Comparison of ENCODE assay signal across 7 mouse cellular contexts in genomic region chr10:122449856-122450255, GRCm38 (mm10). TPM values are rescaled to one million over a fixed set of nuclear protein-coding genes. Genes with fewer than 3 reads are reported as not detected.
DNase-seq lines count a peak whose midpoint lies in the region; ATAC-seq and TF ChIP-seq lines count a peak whose summit lies in the region.

No protein-coding gene starts in this region.

- peak; percentile 4 for DNase-seq in kidney, adult 2 months
- no peak for DNase-seq in kidney, adult 18-20 months
- no peak for DNase-seq in midbrain, postnatal 0 days (ENCODE audit: low spot score)
- no peak for DNase-seq in layer of hippocampus, postnatal 25 days (ENCODE audit: extremely low spot score in 1 of 2, low spot score in 1 of 2)
- no peak for DNase-seq in layer of hippocampus, adult 9-10 months (ENCODE audit: low spot score)

- TF ChIP-seq CTCF in kidney, adult 2 months (conservative IDR thresholded peaks at IDR 0.05; ENCODE audit: insufficient read depth, insufficient read length, low read depth, low read length), result no peak
- TF ChIP-seq CTCF in midbrain, postnatal 0 days (IDR thresholded peaks at IDR 0.05), result no peak

- TF ChIP-seq POLR2A in kidney, adult 2 months (IDR thresholded peaks at IDR 0.05; ENCODE audit: low read depth, low read length), result no peak

- H3K36me3 ChIP-seq in kidney, adult 2 months (ENCODE audit: control insufficient read depth, insufficient read depth, low read length), result no peaks in the 10 kb centered on the region
- H3K36me3 ChIP-seq in embryonic facial prominence, embryonic 15.5 days, result no peaks in the 10 kb centered on the region
- no peaks in the 10 kb centered on the region for H3K36me3 ChIP-seq in hindbrain, embryonic 15.5 days
- H3K36me3 ChIP-seq in midbrain, postnatal 0 days (ENCODE audit: insufficient read depth, low read length), result no peaks in the 10 kb centered on the region

- H3K27me3 ChIP-seq in kidney, adult 2 months (replicated peaks; ENCODE audit: control insufficient read depth, insufficient read depth, low read length), result no peaks in the 10 kb centered on the region
- H3K27me3 ChIP-seq in embryonic facial prominence, embryonic 15.5 days, result peaks cover 28% of the 10 kb centered on the region
- peaks cover 29% of the 10 kb centered on the region for H3K27me3 ChIP-seq in hindbrain, embryonic 15.5 days
- peaks cover 20% of the 10 kb centered on the region for H3K27me3 ChIP-seq in midbrain, postnatal 0 days (ENCODE audit: insufficient read depth, low read length)

- ATAC-seq in embryonic facial prominence, embryonic 15.5 days (ENCODE audit: insufficient number of reproducible peaks, low FRiP score, low TSS enrichment, low read depth), result no peak
- ATAC-seq in hindbrain, embryonic 15.5 days (ENCODE audit: low FRiP score, low read depth), result no peak
- ATAC-seq in midbrain, postnatal 0 days (ENCODE audit: low FRiP score), result no peak

- no peak overlapping the region for H3K27ac ChIP-seq in kidney, adult 2 months (ENCODE audit: insufficient read depth, low read depth, low read length)
- H3K27ac ChIP-seq in embryonic facial prominence, embryonic 15.5 days (replicated peaks), result no peak overlapping the region
- H3K27ac ChIP-seq in hindbrain, embryonic 15.5 days (replicated peaks), result no peak overlapping the region
- no peak overlapping the region for H3K27ac ChIP-seq in midbrain, postnatal 0 days (ENCODE audit: low read depth, low read length)

- no peaks in the 10 kb centered on the region for H3K9me3 ChIP-seq in embryonic facial prominence, embryonic 15.5 days (replicated peaks)
- no peaks in the 10 kb centered on the region for H3K9me3 ChIP-seq in hindbrain, embryonic 15.5 days
- no peaks in the 10 kb centered on the region for H3K9me3 ChIP-seq in midbrain, postnatal 0 days (ENCODE audit: low read length)

- peak overlapping the region; percentile 27; the same call in 1 of the 2 replicates for H3K4me3 ChIP-seq in kidney, adult 2 months (ENCODE audit: insufficient read depth, low read depth, low read length)
- H3K4me3 ChIP-seq in embryonic facial prominence, embryonic 15.5 days (replicated peaks), result peak overlapping the region; percentile 50
- peak overlapping the region; percentile 56 for H3K4me3 ChIP-seq in hindbrain, embryonic 15.5 days
- peak overlapping the region; percentile 41; the same call in 1 of the 2 replicates for H3K4me3 ChIP-seq in midbrain, postnatal 0 days (ENCODE audit: low read depth, low read length)

- peak overlapping the region; percentile 84 for H3K4me2 ChIP-seq in embryonic facial prominence, embryonic 15.5 days (replicated peaks)
- H3K4me2 ChIP-seq in hindbrain, embryonic 15.5 days, result peak overlapping the region; percentile 88
- peak overlapping the region; percentile 89 for H3K4me2 ChIP-seq in midbrain, postnatal 0 days (ENCODE audit: low read depth, low read length, poor library complexity, severe bottlenecking)

- no peaks in the 10 kb centered on the region for H3K4me1 ChIP-seq in kidney, adult 2 months (ENCODE audit: control insufficient read depth, insufficient read depth, low read length)
- peaks cover 18% of the 10 kb centered on the region for H3K4me1 ChIP-seq in embryonic facial prominence, embryonic 15.5 days
- H3K4me1 ChIP-seq in hindbrain, embryonic 15.5 days (replicated peaks), result peaks cover 19% of the 10 kb centered on the region
- 0 out of 2 replicates have a peak, but pooled peaks cover 4% of the 10 kb centered on the region for H3K4me1 ChIP-seq in midbrain, postnatal 0 days (ENCODE audit: insufficient read depth, low read length)

- H3K9ac ChIP-seq in embryonic facial prominence, embryonic 15.5 days, result no peak overlapping the region
- H3K9ac ChIP-seq in hindbrain, embryonic 15.5 days, result no peak overlapping the region
- no peak overlapping the region for H3K9ac ChIP-seq in midbrain, postnatal 0 days (replicated peaks; ENCODE audit: low read length, poor library complexity, severe bottlenecking)

RNA-seq across cellular contexts. Expression of gene Avpr1a, which starts 1.6 kb away (rescaled TPM):
- 10.5 and 11.7 TPM in 2 replicates for polyA plus RNA-seq in kidney, adult 2 months (2012; rRNA removed)
- 8.3 and 9.1 TPM in 2 replicates for polyA plus RNA-seq in embryonic facial prominence, embryonic 15.5 days (2015; fragmentation: Nextera tagmentation; extraction: Ambion mirVana)
- polyA plus RNA-seq in hindbrain, embryonic 15.5 days (2015; fragmentation: Nextera tagmentation; extraction: Ambion mirVana), result 2.9 and 3.2 TPM in 2 replicates
- total RNA-seq in midbrain, postnatal 0 days (2014; rRNA removed), result 2.1 and 3.2 TPM in 2 replicates
- polyA plus RNA-seq in midbrain, postnatal 0 days (2015; fragmentation: Nextera tagmentation; extraction: Ambion mirVana), result 2.8 and 3.3 TPM in 2 replicates
- total RNA-seq in layer of hippocampus, postnatal 25 days (2021), result under 1 TPM; 0.49 to 0.62 TPM
